In genomic region chr16:5086179-5086578, GRCm38 (mm10) we compare ENCODE assay signal across 23 mouse cellular contexts.
"Had no signal": no experiment of that assay in that cellular context is flagged by ENCODE, and none has a peak within 500 bp of the region (broad histone marks: within the 10 kb centered on the region; RNA-seq: fewer than 3 reads in every experiment).

No protein-coding gene starts in this region.

- H3K4me3 ChIP-seq: gastrocnemius, adult 2 months; heart, adult 2 months; heart, embryonic 12.5 days; hindbrain, embryonic 10.5 days; hindbrain, embryonic 12.5 days; intestine, embryonic 15.5 days; layer of hippocampus, adult 2 months; left cerebral cortex, adult 2 months; limb, embryonic 10.5 days; limb, embryonic 12.5 days had no signal

- H3K9me3 ChIP-seq: heart, embryonic 12.5 days; hindbrain, embryonic 10.5 days; hindbrain, embryonic 12.5 days; intestine, embryonic 15.5 days; limb, embryonic 10.5 days; limb, embryonic 12.5 days had no signal

- DNase-seq: gastrocnemius, adult 2 months; gastrocnemius, postnatal 10 days; gastrocnemius, postnatal 25 days; heart, adult 2 months; heart, postnatal 10 days; heart, postnatal 4 days; kidney, adult 18-20 months; kidney, adult 8-10 months; kidney, postnatal 10 days; liver had no signal

- H3K27ac ChIP-seq: gastrocnemius, adult 2 months; heart, adult 2 months; hindbrain, embryonic 10.5 days; hindbrain, embryonic 12.5 days; hindbrain, embryonic 14.5 days; intestine, embryonic 15.5 days; layer of hippocampus, adult 2 months; left cerebral cortex, adult 2 months; limb, embryonic 10.5 days; limb, embryonic 12.5 days had no signal

- H3K9ac ChIP-seq: heart, embryonic 12.5 days; hindbrain, embryonic 12.5 days; hindbrain, embryonic 14.5 days; intestine, embryonic 15.5 days; limb, embryonic 12.5 days had no signal

- ATAC-seq: hindbrain, embryonic 16.5 days; inflammation-experienced regulatory T-cells, adult 6 months; intestine, embryonic 15.5 days; intestine, postnatal 0 days had no signal

- H3K4me1 ChIP-seq: hindbrain, embryonic 10.5 days; hindbrain, embryonic 12.5 days; intestine, embryonic 15.5 days; limb, embryonic 10.5 days; limb, embryonic 12.5 days had no signal

- H3K4me2 ChIP-seq: heart, embryonic 12.5 days; hindbrain, embryonic 12.5 days; hindbrain, embryonic 14.5 days; intestine, embryonic 15.5 days; limb, embryonic 12.5 days; liver, embryonic 11.5 days had no signal

- H3K27me3 ChIP-seq: heart, embryonic 12.5 days; hindbrain, embryonic 12.5 days; intestine, embryonic 15.5 days; limb, embryonic 12.5 days had no signal
